Mouse (Mus musculus): ENCODE measurements around the gene Tex2.
"Not testable (repeated sequence)": the region's sequence is repeated elsewhere in the genome, so short reads cannot be mapped to it uniquely, and the experiment has no call there.

Tex2 gene

DNA sequence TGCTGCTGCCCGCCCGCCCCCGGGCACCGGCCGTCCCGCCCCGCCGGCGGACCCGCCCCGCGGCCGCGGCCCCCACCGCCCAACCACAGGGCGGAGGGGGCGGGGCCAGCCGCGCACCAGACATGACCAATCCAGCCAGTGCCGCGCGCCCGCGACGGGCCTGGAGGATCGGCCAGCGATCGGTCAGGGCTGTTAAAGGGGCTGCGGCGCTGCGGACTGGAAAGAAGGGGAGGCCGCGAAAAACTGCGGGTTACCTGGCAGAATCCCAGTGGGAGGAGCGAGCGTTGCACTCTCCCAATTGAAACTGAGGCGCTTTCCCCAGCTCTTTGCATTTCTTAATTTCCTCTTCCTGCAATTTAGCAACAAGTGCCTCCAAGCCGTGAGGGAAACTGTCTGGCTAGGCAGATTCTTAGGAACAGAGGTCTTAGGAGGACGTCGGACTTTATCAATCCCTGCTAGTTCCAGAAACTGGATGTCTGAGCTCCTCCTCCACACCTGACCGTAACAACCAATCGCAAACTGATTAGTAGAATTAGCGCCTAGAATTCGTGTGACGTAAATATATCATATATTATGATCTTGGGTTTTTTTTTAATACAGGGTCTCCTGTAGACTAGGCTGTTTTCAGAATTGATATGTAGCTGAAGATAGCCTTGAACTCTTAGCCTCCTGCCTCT is at the start of gene Tex2:
Gene Tex2, minus strand, starts transcription at position 463 of the 677 bp plus-strand sequence.
- peak; percentile 99 for DNase-seq (ENCODE audit: low spot score)

DNA sequence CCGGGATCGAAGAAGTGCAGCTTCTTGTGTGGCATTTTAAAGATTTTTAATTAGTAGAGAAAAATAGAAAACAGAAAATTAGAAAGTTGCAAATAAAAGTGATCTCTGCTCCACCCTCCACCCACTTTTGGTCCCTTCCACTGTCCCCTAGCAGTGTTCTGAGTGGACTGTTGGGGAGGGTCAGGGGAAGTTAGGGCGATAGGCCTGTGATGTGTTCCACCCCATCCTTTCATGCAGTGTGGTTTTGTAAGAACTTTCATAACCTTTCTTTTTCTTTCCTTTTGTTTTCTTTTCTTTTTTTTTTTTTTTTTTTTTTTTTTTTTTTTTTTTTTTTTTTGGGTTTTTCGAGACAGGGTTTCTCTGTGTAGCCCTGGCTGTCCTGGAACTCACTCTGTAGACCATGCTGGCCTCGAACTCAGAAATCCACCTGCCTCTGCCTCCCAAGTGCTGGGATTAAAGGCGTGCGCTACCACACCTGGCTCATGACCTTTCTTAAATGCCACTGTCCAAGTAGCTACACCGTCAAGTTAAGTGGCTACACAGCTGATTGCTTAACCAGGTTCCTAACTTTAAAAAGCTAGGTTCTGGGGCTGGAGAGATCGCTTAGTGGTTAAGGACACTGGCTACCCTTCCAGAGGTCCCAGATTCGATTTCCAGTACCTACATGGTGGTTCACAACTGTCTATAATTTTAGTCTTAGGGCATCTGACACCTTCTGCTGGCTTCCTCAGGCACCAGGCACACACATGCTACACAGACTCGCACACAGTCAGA is 49.6 kb upstream of the Tex2 start:
- no peak for DNase-seq (ENCODE audit: low spot score)

DNA sequence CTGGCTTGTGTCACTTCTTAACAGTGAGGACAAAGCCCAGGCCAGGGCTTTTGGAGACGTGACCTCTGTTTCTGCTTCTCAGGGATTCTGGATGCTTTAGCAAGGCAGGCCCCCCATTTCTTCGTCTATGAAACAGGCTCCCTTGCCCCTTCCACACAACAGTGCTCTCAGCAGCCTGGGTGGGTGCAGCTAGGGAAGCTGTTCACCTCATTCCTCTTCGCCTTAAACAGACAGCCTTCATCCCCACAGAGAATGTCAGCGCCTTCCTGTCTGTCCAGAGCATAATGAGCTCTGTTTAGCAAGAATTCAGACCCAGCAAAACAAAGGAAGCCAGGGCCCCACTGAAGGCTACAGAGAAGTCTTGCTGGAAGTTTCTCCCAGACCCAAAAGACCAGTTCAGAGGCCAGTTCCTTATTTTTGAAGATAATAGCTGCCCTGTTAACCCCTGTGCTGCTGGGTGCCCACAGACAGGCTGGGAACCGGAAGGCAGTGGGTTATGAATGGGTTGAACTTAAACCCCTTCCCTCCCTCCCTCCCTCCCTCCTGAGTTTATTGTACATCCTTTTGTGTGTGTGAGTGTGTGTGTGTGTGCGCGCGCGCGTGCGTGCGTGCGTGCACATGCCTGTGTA is 47.3 kb upstream of the Tex2 start:
- DNase-seq (ENCODE audit: low spot score), result no peak

DNA sequence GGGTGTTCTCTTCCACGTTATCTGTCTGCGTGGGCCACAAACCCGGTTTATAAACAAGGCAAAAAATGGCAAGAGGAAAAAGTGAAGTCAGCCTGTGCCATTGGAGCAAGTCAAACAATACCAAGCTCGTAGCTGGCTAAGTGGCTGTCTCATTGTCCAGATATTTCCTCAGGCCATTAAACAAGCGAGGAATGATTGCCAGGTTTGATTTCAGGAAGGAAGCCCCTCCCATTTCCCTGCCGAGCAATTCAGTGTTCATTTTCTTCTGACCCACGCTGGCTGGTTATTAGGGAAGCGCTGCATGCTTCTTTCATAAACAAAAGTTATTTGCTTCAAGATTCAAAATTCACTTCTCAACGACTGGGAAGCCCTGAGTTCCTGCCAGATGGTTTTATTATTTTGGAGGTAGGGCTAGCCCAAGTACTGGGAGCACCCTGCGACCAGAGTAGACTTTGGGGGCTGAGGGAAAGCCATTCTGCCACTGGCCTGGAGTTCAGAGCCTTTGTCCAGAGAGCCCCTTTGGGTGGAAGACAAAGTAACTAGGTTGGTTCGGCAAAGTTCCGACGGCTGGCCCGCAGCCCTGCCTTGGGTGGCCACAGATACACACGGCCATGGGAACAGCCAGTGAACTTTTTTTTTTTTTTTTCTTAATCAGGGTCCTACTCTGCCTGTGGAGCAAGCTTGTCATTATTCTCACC is 46.5 kb upstream of the Tex2 start:
- no peak for DNase-seq (ENCODE audit: low spot score)

DNA sequence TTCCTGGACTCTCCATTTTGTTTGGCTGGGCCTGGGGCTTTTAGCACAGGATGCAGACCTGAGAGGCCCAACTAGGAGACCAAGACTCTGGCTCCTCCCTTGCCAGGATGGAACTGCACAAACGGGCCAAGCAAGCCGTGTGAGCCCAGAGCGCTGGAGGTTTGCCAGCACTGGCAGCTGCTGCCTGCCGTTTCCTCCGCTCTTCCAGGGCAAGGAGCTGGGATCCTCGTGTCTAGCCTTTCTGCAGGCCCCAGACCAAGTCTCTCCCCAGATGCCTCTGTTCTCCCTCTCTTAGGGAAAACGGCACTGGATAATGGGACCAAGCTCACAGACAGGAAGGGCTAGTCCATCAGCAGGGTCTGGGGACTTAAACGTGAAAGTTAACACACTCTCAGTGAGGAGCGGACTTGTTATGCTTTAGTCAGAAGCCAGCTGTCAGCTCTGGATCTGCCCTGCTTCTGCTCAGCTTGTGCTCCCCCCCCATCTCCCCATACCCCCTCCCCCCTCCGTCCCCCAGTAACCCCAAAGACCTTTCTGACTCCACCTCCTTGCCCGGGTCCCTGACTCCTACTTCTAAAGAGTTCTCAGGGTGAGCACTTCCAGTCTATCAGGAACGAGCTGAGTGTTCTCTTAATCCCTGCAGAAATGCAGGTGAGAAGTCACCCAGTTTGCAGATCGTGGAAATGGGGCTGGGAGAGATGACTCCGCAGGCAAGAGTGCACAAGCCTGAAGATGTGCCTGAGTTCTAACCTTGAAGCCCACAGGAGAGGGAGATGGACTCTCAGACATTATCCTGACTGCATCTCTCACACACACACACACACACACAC is 45.0 kb upstream of the Tex2 start:
- peak; percentile 82 for DNase-seq (ENCODE audit: low spot score)

DNA sequence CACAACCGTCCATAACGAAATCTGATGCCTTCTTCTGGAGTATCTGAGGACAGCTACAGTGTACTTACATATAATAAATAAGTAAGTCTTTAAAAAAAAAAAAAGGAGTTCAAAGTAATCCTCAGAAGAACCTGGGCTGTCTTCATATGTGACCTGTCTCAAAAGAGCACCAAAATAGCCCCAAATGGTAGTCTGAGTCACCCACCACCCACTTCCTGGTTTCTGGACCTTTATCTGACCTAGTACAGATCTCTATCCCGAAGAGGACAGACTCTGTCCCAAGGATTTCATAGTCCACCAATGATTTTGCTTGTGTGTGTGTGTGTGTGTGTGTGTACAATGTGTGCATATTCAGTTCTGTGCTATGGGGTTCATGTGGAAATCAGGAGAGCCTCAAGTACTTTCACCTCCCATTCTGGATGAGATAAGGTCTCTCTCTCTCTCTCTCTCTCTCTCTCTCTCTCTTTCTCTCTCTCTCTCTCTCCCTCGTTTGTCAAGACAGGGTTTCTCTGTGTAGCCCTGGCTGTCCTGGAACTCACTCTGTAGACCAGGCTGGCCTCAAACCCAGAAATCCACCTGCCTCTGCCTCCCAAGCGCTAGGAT is 43.8 kb upstream of the Tex2 start:
- not testable (repeated sequence) for DNase-seq (ENCODE audit: low spot score)

DNA sequence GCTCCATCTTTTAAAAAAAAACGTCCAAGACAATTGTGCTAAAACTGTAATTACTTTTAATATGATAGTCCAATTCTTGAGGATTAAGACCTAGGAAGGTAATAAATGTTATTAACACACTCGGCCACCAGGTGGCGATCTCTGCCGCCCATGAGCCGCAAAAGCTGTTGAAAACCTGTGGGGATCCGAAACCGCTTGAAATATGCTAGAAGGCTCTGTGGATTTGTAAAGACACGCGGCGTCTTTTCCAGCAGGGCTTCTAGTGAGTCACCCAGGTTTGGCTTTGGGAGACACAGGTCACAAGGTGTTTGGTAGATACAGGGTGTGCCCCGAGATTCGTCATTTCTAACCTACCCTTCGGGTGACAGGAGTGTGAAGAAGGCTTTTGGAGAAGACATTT is 35.1 kb upstream of the Tex2 start:
- peak; percentile 66 for DNase-seq (ENCODE audit: low spot score)

DNA sequence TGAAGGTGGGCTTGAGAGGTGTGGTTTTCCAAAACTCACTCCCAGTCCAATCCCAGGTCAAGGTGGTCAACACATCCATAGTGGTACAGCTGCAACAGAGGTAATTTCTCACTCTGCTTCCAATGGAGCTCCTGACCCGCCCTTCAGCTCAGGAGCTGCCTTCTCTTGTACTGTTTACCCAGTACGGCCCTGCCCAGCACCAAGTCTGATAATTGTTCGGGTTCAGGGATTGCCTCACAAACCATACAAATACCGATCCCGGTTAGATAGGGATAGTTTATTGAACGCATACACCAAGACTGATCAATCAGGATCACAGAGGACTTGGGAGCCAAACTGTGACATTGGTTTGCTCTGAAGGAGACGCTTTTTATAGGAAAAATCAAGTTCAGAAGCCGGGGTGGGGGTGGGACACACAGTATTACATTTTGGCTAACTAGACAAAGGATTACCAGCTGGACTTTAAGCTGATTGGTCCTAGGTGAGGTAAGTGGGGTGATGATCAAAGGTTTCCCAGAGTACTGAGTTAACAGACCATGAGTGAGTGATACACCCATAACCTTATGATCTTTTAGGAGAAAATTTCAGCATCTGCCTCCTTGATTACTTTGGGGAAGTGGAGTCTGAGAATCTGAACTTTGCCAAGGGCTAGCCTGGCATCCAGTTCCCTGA is 29.9 kb upstream of the Tex2 start:
- no peak for DNase-seq (ENCODE audit: low spot score)

DNA sequence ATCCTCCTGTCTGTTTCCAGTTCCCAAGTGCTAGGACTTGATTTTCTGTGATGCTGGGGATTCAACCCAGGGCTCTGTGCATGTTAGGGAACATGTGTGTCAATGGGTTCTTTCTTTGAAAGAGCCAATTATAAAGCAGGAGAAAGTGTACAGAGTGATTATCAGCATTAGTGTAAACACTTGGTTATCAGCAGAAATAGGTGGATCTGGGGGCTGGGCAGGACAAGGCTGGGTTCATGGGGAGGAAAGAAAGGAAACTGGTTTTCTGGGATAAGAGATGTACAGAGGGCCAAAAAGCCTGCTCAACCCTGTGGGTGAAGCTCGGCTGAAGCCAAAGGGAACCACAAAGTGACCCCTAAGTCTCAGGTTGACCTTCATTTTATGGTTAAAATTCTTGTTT is 28.4 kb upstream of the Tex2 start:
- DNase-seq (ENCODE audit: low spot score), result no peak

DNA sequence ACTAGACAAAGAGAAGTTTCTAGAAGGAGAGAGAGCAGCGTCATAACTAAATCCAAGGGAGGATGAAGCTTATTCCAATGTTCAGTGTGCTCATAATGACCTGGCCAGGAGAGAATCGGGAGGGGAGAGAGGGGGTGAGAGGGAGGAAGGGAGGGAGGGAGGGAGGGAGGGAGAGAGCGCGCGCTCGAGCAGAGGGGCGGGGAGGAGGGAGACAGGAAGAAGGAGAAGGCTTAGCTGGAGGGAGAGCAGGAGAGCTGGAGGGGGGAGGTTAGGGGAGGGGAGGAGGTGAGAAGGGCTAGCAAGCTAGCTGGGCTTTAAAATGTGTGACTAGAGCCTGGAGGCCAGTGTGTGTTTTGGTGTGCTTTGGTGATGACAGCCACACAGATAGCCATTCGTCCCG is 26.8 kb upstream of the Tex2 start:
- no peak for DNase-seq (ENCODE audit: low spot score)

DNA sequence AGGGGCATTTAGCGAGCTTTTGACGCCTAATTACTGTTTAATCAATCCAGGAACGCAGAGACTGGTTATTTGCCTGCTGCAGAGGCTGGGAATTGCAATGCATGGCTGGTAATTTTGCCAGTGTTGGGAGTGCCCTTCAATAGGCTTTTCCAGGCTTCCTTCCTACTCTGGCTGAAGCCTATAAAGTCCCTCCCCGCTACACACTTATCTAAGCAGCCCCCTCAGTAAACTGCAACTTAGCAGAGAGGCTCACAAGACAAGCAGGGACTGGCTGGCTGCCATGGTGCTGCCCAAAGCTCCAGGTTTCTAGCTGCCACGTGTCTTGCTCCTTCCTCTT is 26.1 kb upstream of the Tex2 start:
- DNase-seq (ENCODE audit: low spot score), result no peak

DNA sequence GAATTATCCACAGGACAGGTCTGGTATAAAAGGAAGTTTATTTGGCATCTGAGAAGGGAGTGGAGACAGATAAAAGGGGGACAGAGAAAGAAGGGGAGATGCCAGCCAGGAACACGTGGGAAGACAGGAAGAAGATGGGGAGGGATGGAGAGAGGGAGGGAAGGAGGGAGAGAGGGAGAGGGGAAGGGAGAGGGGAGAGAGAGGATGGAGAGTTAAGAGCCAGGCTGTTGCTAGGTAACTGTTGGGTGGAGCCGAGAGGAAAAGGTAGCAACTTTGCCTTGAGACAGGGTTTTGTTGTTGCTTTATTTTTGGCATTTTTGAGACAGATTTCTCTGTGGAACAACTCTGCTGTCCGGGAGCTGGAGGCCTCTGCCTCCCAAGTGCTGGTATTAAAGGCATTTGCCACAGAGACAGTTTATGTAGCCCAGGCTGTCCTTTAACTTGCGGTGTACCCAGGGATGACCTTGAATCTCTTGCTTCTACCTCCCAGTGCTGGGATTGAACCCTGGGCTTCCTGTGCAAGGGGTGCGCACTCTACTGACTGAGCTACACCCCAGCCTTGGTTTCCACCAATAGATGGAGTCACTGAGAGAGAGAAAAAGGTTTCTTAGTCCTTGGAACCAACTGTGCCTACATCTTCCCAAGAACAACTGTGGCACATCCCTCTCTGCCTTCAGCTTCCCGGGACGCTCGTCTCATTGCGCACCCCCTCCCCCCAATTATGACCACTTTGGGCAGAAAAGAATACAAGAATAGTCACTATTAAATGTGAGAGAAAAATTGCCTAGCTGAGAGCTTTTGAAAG is 25.5 kb upstream of the Tex2 start:
- no peak for DNase-seq (ENCODE audit: low spot score)

DNA sequence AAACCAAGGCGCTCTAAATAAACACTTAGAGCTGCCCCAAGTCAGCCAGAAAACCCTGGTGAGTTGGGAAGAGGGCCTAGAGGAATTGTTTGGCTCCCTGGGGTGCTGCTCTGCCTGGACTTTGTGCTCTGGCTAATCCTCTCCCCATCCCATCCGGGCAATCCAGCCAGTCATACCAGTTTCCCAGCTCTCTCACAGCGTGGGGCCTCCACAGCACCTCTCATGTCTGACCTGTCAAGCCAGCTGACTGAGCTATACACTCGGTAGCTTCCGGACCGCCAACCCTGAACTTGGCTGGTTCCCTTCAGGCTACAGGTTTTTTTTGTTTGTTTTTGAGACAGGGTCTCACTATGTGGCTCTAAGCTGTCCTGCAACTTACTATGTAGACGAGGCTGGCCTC is 24.5 kb upstream of the Tex2 start:
- no peak for DNase-seq (ENCODE audit: low spot score)

DNA sequence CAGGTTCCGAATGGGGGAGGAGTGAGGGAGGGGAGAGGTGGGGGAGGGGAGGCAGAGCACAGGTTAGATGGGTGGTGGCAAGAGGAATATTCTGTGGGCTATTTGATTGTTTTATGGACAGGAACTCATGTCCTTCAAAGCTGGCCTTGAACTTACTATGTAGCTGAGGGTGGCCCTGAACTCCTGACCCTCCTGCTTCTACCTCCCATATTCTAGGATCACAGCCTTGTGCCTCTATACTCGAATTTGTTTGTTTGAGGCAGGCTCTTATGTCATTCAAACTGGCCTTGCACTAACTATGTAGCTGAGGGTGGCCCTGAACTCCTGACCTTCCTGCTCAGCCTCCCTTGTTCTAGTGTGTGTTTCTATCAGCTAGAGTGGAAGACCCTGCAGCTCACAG is 22.7 kb upstream of the Tex2 start:
- DNase-seq (ENCODE audit: low spot score), result no peak

DNA sequence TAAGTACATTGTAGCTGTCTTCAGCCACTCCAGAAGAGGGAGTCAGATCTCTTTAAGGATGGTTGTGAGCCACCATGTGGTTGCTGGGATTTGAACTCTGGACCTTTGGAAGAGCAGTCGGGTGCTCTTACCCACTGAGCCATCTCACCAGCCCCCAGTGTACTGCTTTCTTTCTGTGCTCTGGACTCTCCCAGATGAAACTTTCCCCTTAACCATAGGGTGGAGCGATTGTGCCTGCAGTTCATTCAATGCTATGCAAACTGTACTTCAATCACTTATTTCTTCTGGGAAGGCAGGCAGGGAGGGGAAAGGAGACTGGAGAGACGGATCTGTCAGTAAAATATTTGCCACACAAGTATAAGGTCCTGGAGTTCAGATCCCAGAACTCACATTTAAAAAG is 21.0 kb upstream of the Tex2 start:
- DNase-seq (ENCODE audit: low spot score), result not testable (repeated sequence)

DNA sequence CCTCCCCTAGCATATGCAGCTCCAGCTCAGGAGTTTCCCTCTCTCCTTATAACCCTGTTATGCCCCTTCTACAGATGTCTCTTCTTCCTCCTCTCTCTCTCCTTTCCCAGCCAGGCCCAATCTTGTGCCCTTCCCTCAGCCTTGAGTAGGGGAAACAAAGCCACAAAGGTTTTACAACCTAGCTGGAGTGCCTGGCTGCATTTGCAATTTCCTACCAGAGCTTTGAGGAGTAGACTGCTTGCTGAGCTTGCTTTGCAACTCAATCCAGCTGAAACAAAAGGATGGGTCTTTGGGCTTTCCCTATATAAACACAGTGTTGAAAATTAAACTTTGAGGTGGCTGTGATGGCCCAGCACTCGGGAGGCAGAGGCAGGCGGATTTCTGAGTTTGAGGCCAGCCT is 20.2 kb upstream of the Tex2 start:
- no peak for DNase-seq (ENCODE audit: low spot score)

DNA sequence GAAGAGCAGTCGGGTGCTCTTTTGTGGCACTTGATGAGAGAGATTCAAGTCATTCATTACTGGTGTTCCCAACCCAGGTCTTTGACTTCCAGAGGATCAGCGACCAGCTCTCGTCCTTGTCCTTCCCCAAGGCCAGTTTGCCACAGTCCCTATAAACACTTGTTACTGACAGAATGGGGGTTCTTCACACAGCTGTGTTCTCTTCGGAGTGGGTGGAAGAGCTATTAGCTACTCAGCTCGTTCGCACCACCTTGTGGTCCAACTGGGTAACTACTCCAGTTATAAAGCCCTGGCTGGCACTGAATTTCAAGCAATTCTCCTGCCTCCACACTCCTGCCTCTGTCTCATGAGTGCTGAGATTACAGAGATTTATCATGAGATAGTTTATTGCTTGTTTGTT is 14.5 kb upstream of the Tex2 start:
- DNase-seq (ENCODE audit: low spot score), result peak; percentile 68

DNA sequence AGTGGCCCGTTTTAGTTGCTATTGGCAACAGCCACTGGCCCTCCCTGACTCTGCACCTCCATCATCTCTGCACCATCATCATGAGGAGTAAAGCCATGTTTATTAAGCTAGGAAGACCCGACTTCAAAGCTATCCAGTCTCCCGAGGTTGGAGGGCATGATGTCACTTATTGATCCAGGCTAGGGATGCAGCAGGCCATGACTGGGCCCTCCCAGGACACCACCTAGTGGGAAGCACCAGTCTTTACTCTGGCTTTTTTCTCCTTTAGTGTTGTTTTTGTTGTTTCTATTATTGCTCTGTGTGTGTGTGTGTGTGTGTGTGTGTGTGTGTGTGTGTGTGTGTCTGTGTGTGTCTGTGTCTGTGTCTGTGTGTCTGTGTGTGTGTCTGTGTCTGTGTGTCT is 12.4 kb upstream of the Tex2 start:
- DNase-seq (ENCODE audit: low spot score), result no peak

DNA sequence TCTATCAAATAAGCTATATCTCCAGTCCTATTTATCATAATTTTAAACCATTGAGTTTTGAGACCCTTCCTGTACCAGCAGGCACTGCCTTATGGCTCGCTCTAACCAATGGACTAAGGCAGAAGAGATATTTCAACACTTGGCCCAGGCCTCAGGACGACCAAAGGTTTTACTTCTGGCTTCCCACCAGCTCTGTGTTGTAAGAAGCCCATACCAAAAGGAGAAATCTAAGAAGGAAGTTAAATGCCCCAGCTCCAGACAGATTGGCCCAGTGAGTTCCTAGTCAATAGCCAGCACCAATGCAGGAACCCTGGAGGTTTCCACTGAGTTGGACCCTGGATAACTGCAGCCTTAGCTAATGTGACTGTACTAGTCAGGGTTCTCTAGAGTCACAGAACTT is 10.4 kb upstream of the Tex2 start:
- no peak for DNase-seq (ENCODE audit: low spot score)

DNA sequence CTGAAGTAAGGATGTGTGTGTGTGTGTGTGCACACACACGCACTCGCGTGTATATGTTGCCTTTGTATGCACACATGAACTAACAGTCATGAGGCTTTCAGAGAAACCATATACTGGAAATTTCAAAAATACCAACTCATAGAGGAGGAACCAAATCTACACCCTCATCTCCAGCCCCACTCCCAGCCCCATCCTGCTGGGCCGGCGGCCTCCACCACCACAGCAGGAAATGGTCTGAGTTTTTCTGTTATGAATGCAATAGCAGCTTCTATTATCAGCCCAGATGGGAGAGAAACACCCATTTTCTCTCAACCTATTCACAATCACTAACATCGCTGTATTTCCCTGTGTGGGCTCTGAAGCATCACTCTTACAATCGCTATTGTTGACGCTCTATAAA is 8.8 kb upstream of the Tex2 start:
- no peak for DNase-seq (ENCODE audit: low spot score)

Data from ovary, postnatal 36 days (tissue).